Mouse (Mus musculus) forebrain, embryonic 12.5 days (tissue): ENCODE results near the gene Crisp2. TPM values are rescaled to one million over a fixed set of nuclear protein-coding genes. Genes with fewer than 3 reads are reported as not detected.

Source experiments
- ATAC-seq: fragments of 200-750 bp; cut with Nextera tagmentation; 2 replicates; pipeline ENCODE4 v1.8.0; 2017; ENCODE audit warnings: moderate TSS enrichment; ENCODE audit not compliant: low FRiP score
- H3K27ac ChIP-seq: fragments of 300-500 bp; sonication (generic); 2 replicates; pipeline ENCODE4 v1.5.1; 2016; ENCODE audit warnings: mild to moderate bottlenecking
- H3K27me3 ChIP-seq: fragments of 300-500 bp; sonication (generic); 2 replicates; pipeline ENCODE4 v1.6.1; 2016; ENCODE audit warnings: mild to moderate bottlenecking
- H3K36me3 ChIP-seq: fragments of 300-500 bp; sonication (generic); replicated peaks from 2 replicates; pipeline ENCODE4 v1.6.1; 2016; ENCODE audit warnings: mild to moderate bottlenecking
- H3K4me1 ChIP-seq: fragments of 300-500 bp; sonication (generic); 2 replicates; pipeline ENCODE4 v1.6.1; 2016
- H3K4me2 ChIP-seq: fragments of 300-500 bp; sonication (generic); 2 replicates; pipeline ENCODE4 v1.6.1; 2016; ENCODE audit warnings: mild to moderate bottlenecking, moderate library complexity
- H3K4me3 ChIP-seq: fragments of 300-500 bp; sonication (generic); replicated peaks from 2 replicates; pipeline ENCODE4 v1.5.1; 2016; ENCODE audit warnings: mild to moderate bottlenecking
- H3K9ac ChIP-seq: fragments of 300-500 bp; sonication (generic); 2 replicates; pipeline ENCODE4 v1.6.1; 2016; ENCODE audit warnings: mild to moderate bottlenecking
- H3K9me3 ChIP-seq: fragments of 300-500 bp; sonication (generic); 2 replicates; pipeline ENCODE4 v1.6.1; 2016
- WGBS: fragments of 180-500 bp; shearing (Covaris S2); methylation state at CpG from one replicate; pipeline ENCODE4 v1.1.7; 2016; 5-methylcytosine and 5-hydroxymethylcytosine counted together
- polyA plus RNA-seq: library from polyadenylated mRNA; unstranded; fragments of >200 nt; fragmentation: Nextera tagmentation; extraction: Ambion mirVana; gene quantifications from 2 replicates; pipeline ENCODE4 v1.2.1, GENCODE M21; 2016

Crisp2 gene
- polyA plus RNA-seq: not detected in 2 replicates

DNA sequence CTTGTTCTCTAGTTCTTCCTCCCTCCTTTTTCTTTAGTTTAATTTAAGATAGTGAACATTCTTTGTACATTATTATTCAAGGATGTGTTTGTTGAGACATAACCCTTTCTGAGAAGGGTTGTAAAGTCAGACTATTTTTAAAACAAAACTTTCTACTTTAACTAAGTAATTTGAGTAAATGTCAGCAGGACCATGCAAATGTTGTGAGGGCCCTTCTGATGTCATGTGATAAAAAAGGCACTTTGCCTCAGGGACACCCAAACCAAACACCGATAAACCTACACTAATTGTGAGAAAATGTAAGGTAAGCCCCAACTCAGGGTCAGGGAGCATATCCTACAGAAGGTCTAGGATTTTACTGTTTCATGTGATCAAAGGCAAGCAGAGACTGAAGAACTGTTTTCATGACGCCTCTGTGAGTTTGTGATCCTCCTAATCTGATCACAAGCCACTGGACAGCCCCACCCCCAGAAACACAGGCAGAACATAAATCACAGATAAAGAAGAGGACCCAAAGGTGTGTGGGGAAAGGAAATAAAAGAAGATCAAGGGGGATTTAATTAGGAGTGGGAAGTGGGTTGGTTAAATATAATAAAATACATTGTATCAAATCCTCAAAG lies at the start of gene Crisp2:
Crisp2 (minus strand) TSS at position 51 of the 620 bp plus-strand sequence.
- 62% methylated on average over 2 of the region's 2 CpGs for WGBS
- Histone ChIP-seq H3K4me3 (no peak within 1 kb of the TSS), H3K36me3 (no peaks in the 10 kb centered on the region), H3K9ac (no peak within 1 kb of the TSS), H3K4me1 (no peaks in the 10 kb centered on the region), H3K9me3 (no peaks in the 10 kb centered on the region), H3K4me2 (no peak within 1 kb of the TSS), H3K27ac (no peak within 1 kb of the TSS), H3K27me3 (no peaks in the 10 kb centered on the region)
- no peak for ATAC-seq

- H3K9me3 ChIP-seq: no peaks in the 10 kb centered on the region
- no peak overlapping the region for H3K9ac ChIP-seq
Measured at GRCm38 (mm10) chr17:40855065-40855464, 48.3 kb upstream of the Crisp2 start.

GRCm38 (mm10) chr17:40837308-40837707 lies 30.5 kb upstream of the Crisp2 start:
- no peaks in the 10 kb centered on the region for H3K27me3 ChIP-seq
- H3K9ac ChIP-seq: no peak overlapping the region
- no peaks in the 10 kb centered on the region for H3K4me1 ChIP-seq
- H3K4me2 ChIP-seq: no peak overlapping the region
- H3K36me3 ChIP-seq: no peaks in the 10 kb centered on the region
- H3K27ac ChIP-seq: no peak overlapping the region
- no peak for ATAC-seq
- no peak overlapping the region for H3K4me3 ChIP-seq
- H3K9me3 ChIP-seq: no peaks in the 10 kb centered on the region

More at GRCm38 (mm10) chr17:40855065-40855464, 48.3 kb upstream of the Crisp2 start:
- no peak for ATAC-seq
- H3K4me2 ChIP-seq: no peak overlapping the region
- no peak overlapping the region for H3K27ac ChIP-seq
- no peaks in the 10 kb centered on the region for H3K27me3 ChIP-seq
- H3K4me1 ChIP-seq: no peaks in the 10 kb centered on the region
- no peak overlapping the region for H3K4me3 ChIP-seq
- no peaks in the 10 kb centered on the region for H3K36me3 ChIP-seq

- no peaks in the 10 kb centered on the region for H3K27me3 ChIP-seq
- H3K9me3 ChIP-seq: no peaks in the 10 kb centered on the region
- no peak overlapping the region for H3K9ac ChIP-seq
- no peaks in the 10 kb centered on the region for H3K4me1 ChIP-seq
- no peak overlapping the region for H3K4me3 ChIP-seq
- ATAC-seq: no peak
- H3K4me2 ChIP-seq: no peak overlapping the region
- H3K27ac ChIP-seq: no peak overlapping the region
- no peaks in the 10 kb centered on the region for H3K36me3 ChIP-seq
- WGBS: 65% methylated on average over 2 of the region's 2 CpGs
Measured at GRCm38 (mm10) chr17:40831870-40832269, 25.1 kb upstream of the Crisp2 start.

DNA sequence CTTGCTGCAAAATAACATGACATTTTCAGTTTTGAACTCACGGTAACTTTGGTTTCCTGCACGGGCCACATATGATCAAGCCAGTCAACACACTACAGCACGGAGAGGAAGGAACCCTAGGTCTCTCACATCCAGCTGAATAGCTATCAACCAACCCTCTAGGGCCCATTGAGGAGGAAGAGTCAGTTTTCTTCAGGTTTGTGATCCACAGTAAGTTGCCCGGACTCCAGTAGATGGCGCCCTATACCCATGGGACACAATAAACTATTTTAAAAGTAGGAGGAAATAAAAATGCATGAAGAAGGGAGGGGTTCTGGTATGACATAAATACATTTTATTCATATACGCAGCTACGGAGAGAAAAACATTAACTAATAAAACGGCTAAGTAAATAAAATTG lies 17.7 kb upstream of the Crisp2 start:
- Histone ChIP-seq H3K27ac (no peak overlapping the region), H3K9ac (no peak overlapping the region), H3K4me1 (no peaks in the 10 kb centered on the region), H3K9me3 (no peaks in the 10 kb centered on the region), H3K27me3 (no peaks in the 10 kb centered on the region), H3K4me3 (no peak overlapping the region), H3K36me3 (no peaks in the 10 kb centered on the region), H3K4me2 (no peak overlapping the region)
- ATAC-seq: no peak
- WGBS: 59% methylated on average over 8 of the region's 8 CpGs

- H3K27ac ChIP-seq: no peak overlapping the region
- no peaks in the 10 kb centered on the region for H3K9me3 ChIP-seq
- H3K36me3 ChIP-seq: no peaks in the 10 kb centered on the region
- no peak overlapping the region for H3K4me3 ChIP-seq
- 27% methylated on average over 4 of the region's 4 CpGs for WGBS
- H3K4me2 ChIP-seq: no peak overlapping the region
- H3K4me1 ChIP-seq: no peaks in the 10 kb centered on the region
- no peak overlapping the region for H3K9ac ChIP-seq
- no peaks in the 10 kb centered on the region for H3K27me3 ChIP-seq
- no peak for ATAC-seq
Measured at GRCm38 (mm10) chr17:40823817-40824216, 17.0 kb upstream of the Crisp2 start.

DNA sequence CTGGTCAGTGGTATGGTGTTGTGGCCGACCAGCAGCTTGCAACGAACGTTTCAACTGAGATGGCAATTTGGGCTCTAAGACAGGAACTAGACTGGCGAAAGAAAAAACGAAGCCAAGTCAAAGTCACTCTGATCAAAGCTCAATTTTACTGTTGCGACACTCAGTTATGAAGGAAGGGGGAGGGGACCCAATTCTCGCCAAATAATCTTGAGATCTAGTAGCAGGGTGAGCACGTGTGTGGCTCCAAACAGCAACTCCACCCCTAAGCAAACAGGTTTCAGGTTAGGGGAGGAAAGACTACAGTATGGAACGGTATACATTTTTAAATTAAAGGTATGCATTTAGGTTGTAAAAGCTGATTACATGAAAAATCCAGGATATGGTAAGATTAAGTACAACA lies 14.7 kb upstream of the Crisp2 start:
- Histone ChIP-seq H3K27ac (no peak overlapping the region), H3K9me3 (no peaks in the 10 kb centered on the region), H3K4me1 (no peaks in the 10 kb centered on the region), H3K27me3 (no peaks in the 10 kb centered on the region), H3K36me3 (no peaks in the 10 kb centered on the region), H3K4me2 (no peak overlapping the region), H3K9ac (no peak overlapping the region), H3K4me3 (no peak overlapping the region)
- 84% methylated on average over 9 of the region's 9 CpGs for WGBS
- no peak for ATAC-seq

DNA sequence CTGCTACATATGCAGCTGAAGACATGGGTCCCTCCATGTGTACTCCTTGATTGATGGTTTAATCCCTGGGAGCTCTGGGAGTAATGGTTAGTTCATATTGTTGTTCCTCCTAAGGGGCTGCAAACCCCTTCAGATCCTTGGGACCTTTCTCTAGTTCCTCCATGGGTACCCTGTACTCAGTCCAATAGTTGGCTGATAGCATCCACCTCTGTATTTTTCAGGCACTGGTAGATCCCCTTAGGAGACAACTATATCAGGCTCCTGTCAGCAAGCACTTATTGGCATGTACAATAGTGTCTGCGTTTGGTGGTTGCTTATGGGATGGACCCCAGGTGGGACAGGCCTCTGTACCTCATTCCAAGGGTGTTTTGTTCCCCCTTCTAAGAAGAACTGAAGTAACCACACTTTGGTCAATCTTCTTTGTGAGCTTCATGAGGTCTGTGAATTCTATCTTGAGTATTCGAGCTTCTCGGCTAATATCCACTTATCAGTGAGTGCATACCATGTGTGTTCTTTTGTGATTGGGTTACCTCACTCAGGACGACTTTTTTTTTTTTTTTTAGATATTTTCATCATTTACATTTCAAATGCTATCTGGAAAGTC lies 10.6 kb upstream of the Crisp2 start:
- no peaks in the 10 kb centered on the region for H3K9me3 ChIP-seq
- H3K36me3 ChIP-seq: no peaks in the 10 kb centered on the region
- ATAC-seq: no peak
- no peak overlapping the region for H3K4me2 ChIP-seq
- H3K4me3 ChIP-seq: no peak overlapping the region
- no peak overlapping the region for H3K9ac ChIP-seq
- 78% methylated on average over 4 of the region's 4 CpGs for WGBS
- no peak overlapping the region for H3K27ac ChIP-seq
- no peaks in the 10 kb centered on the region for H3K4me1 ChIP-seq
- H3K27me3 ChIP-seq: no peaks in the 10 kb centered on the region

DNA sequence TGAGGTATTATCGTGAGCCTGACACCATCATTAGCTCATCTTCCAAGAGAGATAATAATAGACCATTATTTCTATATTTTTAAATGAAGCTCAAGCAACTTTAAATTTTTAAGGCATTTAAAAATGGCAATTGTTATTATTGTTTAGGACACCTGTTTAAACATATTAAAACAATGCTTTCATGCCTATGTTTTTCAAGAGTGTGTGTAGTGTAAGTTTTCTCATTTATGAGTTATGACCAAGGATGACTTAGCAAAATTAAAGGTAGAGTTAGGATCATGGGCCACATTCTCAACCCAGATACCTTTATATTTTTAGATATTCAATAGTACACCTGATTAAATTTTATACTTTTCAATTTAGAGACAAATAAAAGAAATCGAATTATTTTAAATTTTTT lies 5.5 kb upstream of the Crisp2 start:
- Histone ChIP-seq H3K27me3 (no peaks in the 10 kb centered on the region), H3K4me2 (no peak overlapping the region), H3K4me1 (no peaks in the 10 kb centered on the region), H3K36me3 (no peaks in the 10 kb centered on the region), H3K27ac (no peak overlapping the region), H3K4me3 (no peak overlapping the region), H3K9ac (no peak overlapping the region), H3K9me3 (no peaks in the 10 kb centered on the region)
- ATAC-seq: no peak
- 82% methylated on average over 2 of the region's 2 CpGs for WGBS

- 92% methylated on average over 1 of the region's 1 CpGs for WGBS
- Histone ChIP-seq H3K36me3 (no peaks in the 10 kb centered on the region), H3K4me1 (no peaks in the 10 kb centered on the region), H3K27me3 (no peaks in the 10 kb centered on the region), H3K4me2 (no peak overlapping the region), H3K9ac (no peak overlapping the region), H3K4me3 (no peak overlapping the region), H3K9me3 (no peaks in the 10 kb centered on the region), H3K27ac (no peak overlapping the region)
- ATAC-seq: no peak
Measured at GRCm38 (mm10) chr17:40811560-40811959, 4.8 kb upstream of the Crisp2 start.

DNA sequence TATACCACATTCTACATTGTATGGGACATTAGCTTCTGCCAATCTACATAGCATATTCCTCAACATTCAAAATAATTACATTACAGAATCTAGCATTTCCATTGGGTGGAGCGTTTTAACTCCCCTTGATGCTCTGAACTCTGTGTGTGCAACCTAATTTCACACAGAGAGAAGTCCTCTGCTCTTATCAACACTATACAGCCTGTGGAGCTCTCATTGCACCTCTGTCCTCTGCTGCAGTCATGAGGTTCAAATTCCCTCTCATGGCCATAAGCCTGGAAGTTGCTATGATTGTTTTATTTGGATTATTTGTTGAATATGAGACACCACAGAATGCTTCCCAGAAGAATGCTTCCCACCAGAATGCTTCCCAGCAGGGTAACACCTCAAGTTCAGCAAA lies 4.1 kb upstream of the Crisp2 start, which contains the start of gene Rhag:
Rhag (plus strand) TSS at position 193 of the 400 bp plus-strand sequence.
- H3K9me3 ChIP-seq: no peaks in the 10 kb centered on the region
- 50% methylated on average over 1 of the region's 1 CpGs for WGBS
- ATAC-seq: no peak

DNA sequence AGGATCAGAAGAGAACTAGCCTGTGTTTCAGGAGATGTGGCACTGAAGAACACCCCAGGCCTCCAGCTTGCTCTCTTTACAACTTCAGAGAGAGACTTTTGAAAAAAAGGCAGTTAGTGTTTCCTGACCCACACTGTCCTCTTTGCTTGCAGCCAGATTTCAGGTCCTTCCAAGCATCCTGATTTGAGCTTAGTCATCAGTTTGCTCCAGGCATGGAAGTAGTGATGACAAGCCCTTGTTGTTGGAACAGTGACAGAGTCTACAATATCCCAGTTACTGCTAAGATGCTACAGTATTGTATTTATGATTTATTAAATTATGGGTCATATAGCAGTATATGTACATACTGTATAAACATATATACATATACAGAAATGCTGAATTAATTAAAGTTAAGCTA lies 1.3 kb upstream of the Crisp2 start:
- no peaks in the 10 kb centered on the region for H3K27me3 ChIP-seq
- H3K4me3 ChIP-seq: no peak overlapping the region
- no peak overlapping the region for H3K9ac ChIP-seq
- no peak overlapping the region for H3K4me2 ChIP-seq
- H3K27ac ChIP-seq: no peak overlapping the region
- no peaks in the 10 kb centered on the region for H3K4me1 ChIP-seq
- H3K9me3 ChIP-seq: no peaks in the 10 kb centered on the region
- ATAC-seq: no peak
- H3K36me3 ChIP-seq: no peaks in the 10 kb centered on the region

More for the DNA sequence above, 4.1 kb upstream of the Crisp2 start, which contains the start of gene Rhag:
- no peaks in the 10 kb centered on the region for H3K27me3 ChIP-seq
- H3K4me2 ChIP-seq: no peak within 1 kb of the TSS
- no peak within 1 kb of the TSS for H3K27ac ChIP-seq
- no peaks in the 10 kb centered on the region for H3K4me1 ChIP-seq
- no peaks in the 10 kb centered on the region for H3K36me3 ChIP-seq
- no peak within 1 kb of the TSS for H3K9ac ChIP-seq
- H3K4me3 ChIP-seq: no peak within 1 kb of the TSS

DNA sequence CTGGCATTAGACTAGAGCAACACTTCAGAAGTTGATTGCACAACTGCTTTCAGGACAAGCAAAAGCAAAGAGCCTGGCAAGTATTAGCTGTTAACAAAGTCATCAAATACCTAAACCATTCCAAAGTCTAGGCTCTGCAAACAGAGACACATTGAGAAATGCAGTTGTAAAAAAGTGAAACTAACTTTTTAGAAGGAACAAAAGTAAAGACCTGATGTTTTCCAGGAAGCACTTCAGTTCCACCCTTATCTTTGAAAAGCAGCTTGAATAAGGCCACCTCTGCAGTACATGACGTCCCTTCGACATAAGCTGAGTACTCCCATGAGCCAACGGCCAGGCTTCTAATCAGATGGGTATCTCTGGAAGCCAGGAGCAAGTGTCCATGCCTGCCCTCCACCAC lies 253 bp downstream of the Crisp2 start:
- no peak overlapping the region for H3K4me2 ChIP-seq
- WGBS: 77% methylated on average over 3 of the region's 3 CpGs
- no peak for ATAC-seq

More for the DNA sequence above, 253 bp downstream of the Crisp2 start:
- no peak overlapping the region for H3K4me3 ChIP-seq
- H3K9me3 ChIP-seq: no peaks in the 10 kb centered on the region
- no peak overlapping the region for H3K27ac ChIP-seq
- no peaks in the 10 kb centered on the region for H3K27me3 ChIP-seq
- no peak overlapping the region for H3K9ac ChIP-seq
- H3K4me1 ChIP-seq: no peaks in the 10 kb centered on the region
- H3K36me3 ChIP-seq: no peaks in the 10 kb centered on the region
